Mouse (Mus musculus): Measurements from ENCODE around the gene Arsa. TPM values are rescaled to one million over a fixed set of nuclear protein-coding genes. Genes with fewer than 3 reads are reported as not detected.
A peak's percentile ranks its signal among the peaks of the same experiment; 100 is the strongest.

The Arsa gene
- polyA plus RNA-seq, 1 experiment from 2014 or later, result 14.2 TPM

GRCm38 (mm10) chr15:89428136-89428790 is 49.0 kb downstream of the Arsa start:
- Histone ChIP-seq H3K9me3 (ENCODE audit: low read depth, low read length) (no peaks in the 10 kb centered on the region), H3K4me3 (ENCODE audit: low read depth, low read length) (peak overlapping the region; percentile 80), H3K27me3 (ENCODE audit: insufficient read depth, low read length) (no peaks in the 10 kb centered on the region), H3K36me3 (ENCODE audit: insufficient read depth) (peaks cover 18% of the 10 kb centered on the region), H3K9ac (peak overlapping the region; percentile 76; the same call in 1 of the 2 replicates), H3K4me1 (ENCODE audit: insufficient read depth) (peaks cover 5% of the 10 kb centered on the region; the same call in 1 of the 2 replicates), H3K4me2 (peak overlapping the region; percentile 92), H3K27ac (ENCODE audit: low read depth) (no peak overlapping the region)
- TF ChIP-seq CTCF (IDR thresholded peaks at IDR 0.05; ENCODE audit: low read depth), result no peak
- ATAC-seq (ENCODE audit: insufficient read depth) (no peak), DNase-seq (no peak)
- 76% methylated on average over 19 of the region's 19 CpGs for WGBS

GRCm38 (mm10) chr15:89426716-89427115 is 50.5 kb downstream of the Arsa start:
- Histone ChIP-seq H3K27ac (ENCODE audit: low read depth) (no peak overlapping the region), H3K4me2 (no peak overlapping the region), H3K27me3 (ENCODE audit: insufficient read depth, low read length) (no peaks in the 10 kb centered on the region), H3K4me3 (ENCODE audit: low read depth, low read length) (no peak overlapping the region), H3K9ac (no peak overlapping the region), H3K4me1 (ENCODE audit: insufficient read depth) (peaks cover 5% of the 10 kb centered on the region; the same call in 1 of the 2 replicates), H3K9me3 (ENCODE audit: low read depth, low read length) (no peaks in the 10 kb centered on the region), H3K36me3 (ENCODE audit: insufficient read depth) (peaks cover 18% of the 10 kb centered on the region)
- DNase-seq (no peak), ATAC-seq (ENCODE audit: insufficient read depth) (no peak)
- WGBS, result 84% methylated on average over 10 of the region's 10 CpGs
- no peak for TF ChIP-seq CTCF (IDR thresholded peaks at IDR 0.05; ENCODE audit: low read depth)

GRCm38 (mm10) chr15:89425711-89426121 is 51.5 kb downstream of the Arsa start, which contains the start of gene Cpt1b:
Cpt1b (minus strand) TSS chr15:89425863.
- DNase-seq, result no peak
- no peak for ATAC-seq (ENCODE audit: insufficient read depth)
- H3K4me3 ChIP-seq (ENCODE audit: low read depth, low read length), result no peak within 1 kb of the TSS
- 30% methylated on average over 6 of the region's 6 CpGs for WGBS
- no peak within 1 kb of the TSS for H3K9ac ChIP-seq
- no peaks in the 10 kb centered on the region for H3K9me3 ChIP-seq (ENCODE audit: low read depth, low read length)
- no peak within 1 kb of the TSS for H3K27ac ChIP-seq (ENCODE audit: low read depth)
- TF ChIP-seq CTCF (IDR thresholded peaks at IDR 0.05; ENCODE audit: low read depth), result no peak
- peaks cover 18% of the 10 kb centered on the region for H3K36me3 ChIP-seq (ENCODE audit: insufficient read depth)
- no peaks in the 10 kb centered on the region for H3K27me3 ChIP-seq (ENCODE audit: insufficient read depth, low read length)
- H3K4me1 ChIP-seq (ENCODE audit: insufficient read depth), result peaks cover 5% of the 10 kb centered on the region; the same call in 1 of the 2 replicates
- 0 out of 2 replicates have a peak within 1 kb of the TSS, but pooled peaks have one; percentile 19 for H3K4me2 ChIP-seq

- TF ChIP-seq CTCF (IDR thresholded peaks at IDR 0.05; ENCODE audit: low read depth), result no peak
- Histone ChIP-seq H3K4me2 (no peak overlapping the region), H3K9ac (no peak overlapping the region), H3K36me3 (ENCODE audit: insufficient read depth) (peaks cover 27% of the 10 kb centered on the region), H3K4me1 (ENCODE audit: insufficient read depth) (peaks cover 5% of the 10 kb centered on the region; the same call in 1 of the 2 replicates), H3K4me3 (ENCODE audit: low read depth, low read length) (no peak overlapping the region), H3K9me3 (ENCODE audit: low read depth, low read length) (no peaks in the 10 kb centered on the region), H3K27me3 (ENCODE audit: insufficient read depth, low read length) (no peaks in the 10 kb centered on the region), H3K27ac (ENCODE audit: low read depth) (no peak overlapping the region)
- ATAC-seq (ENCODE audit: insufficient read depth), result no peak
- DNase-seq, result no peak
- WGBS, result 81% methylated on average over 8 of the region's 8 CpGs
These were observed 52.6 kb downstream of the Arsa start for GRCm38 (mm10) chr15:89424621-89425020.

Other genes starting within 250 kb of the Arsa start
- 56.5 and 71.3 TPM in 2 replicates for gene Sbf1, start 162.1 kb downstream of the Arsa start, polyA plus RNA-seq (2014; fragmentation: Nextera tagmentation; extraction: Ambion mirVana)
- 0.33 and 0.53 TPM in 2 replicates for gene Adm2, start 154.7 kb downstream of the Arsa start, polyA plus RNA-seq (2014; fragmentation: Nextera tagmentation; extraction: Ambion mirVana)
- gene Miox, start 143.0 kb downstream of the Arsa start, polyA plus RNA-seq (2014; fragmentation: Nextera tagmentation; extraction: Ambion mirVana), result not detected in 2 replicates
- 59.1 and 63.7 TPM in 2 replicates for gene Lmf2, start 121.8 kb downstream of the Arsa start, polyA plus RNA-seq (2014; fragmentation: Nextera tagmentation; extraction: Ambion mirVana)
- gene Ncaph2, start 121.7 kb downstream of the Arsa start, polyA plus RNA-seq (2014; fragmentation: Nextera tagmentation; extraction: Ambion mirVana), result 157 and 168 TPM in 2 replicates
- 4.5 and 7.5 TPM in 2 replicates for gene Sco2, start 103.6 kb downstream of the Arsa start, polyA plus RNA-seq (2014; fragmentation: Nextera tagmentation; extraction: Ambion mirVana)
- 0.96 and 1.5 TPM in 2 replicates for gene Tymp, start 100.4 kb downstream of the Arsa start, polyA plus RNA-seq (2014; fragmentation: Nextera tagmentation; extraction: Ambion mirVana)
- 1.1 and 1.3 TPM in 2 replicates for gene Odf3b, start 98.1 kb downstream of the Arsa start, polyA plus RNA-seq (2014; fragmentation: Nextera tagmentation; extraction: Ambion mirVana)
- gene Klhdc7b, start 92.5 kb downstream of the Arsa start, polyA plus RNA-seq (2014; fragmentation: Nextera tagmentation; extraction: Ambion mirVana), result not detected in 2 replicates
- not detected in 2 replicates for gene Syce3, start 66.9 kb downstream of the Arsa start, polyA plus RNA-seq (2014; fragmentation: Nextera tagmentation; extraction: Ambion mirVana)
- 0.54 and 2.3 TPM in 2 replicates for gene Cpt1b, start 51.6 kb downstream of the Arsa start, polyA plus RNA-seq (2014; fragmentation: Nextera tagmentation; extraction: Ambion mirVana)
- 1.9 and 3.0 TPM in 2 replicates for gene C730034F03Rik, start 47.8 kb downstream of the Arsa start, polyA plus RNA-seq (2014; fragmentation: Nextera tagmentation; extraction: Ambion mirVana)
- gene Gm44502, start 47.7 kb downstream of the Arsa start, polyA plus RNA-seq (2014; fragmentation: Nextera tagmentation; extraction: Ambion mirVana), result 0.15 TPM in 1 of 2 replicates, not detected in the other
- 45.9 and 48.3 TPM in 2 replicates for gene Chkb, start 47.5 kb downstream of the Arsa start, polyA plus RNA-seq (2014; fragmentation: Nextera tagmentation; extraction: Ambion mirVana)
- 0.57 and 0.60 TPM in 2 replicates for gene Mapk8ip2, start 23.5 kb downstream of the Arsa start, polyA plus RNA-seq (2014; fragmentation: Nextera tagmentation; extraction: Ambion mirVana)
- 3.2 and 3.9 TPM in 2 replicates for gene Shank3, start 22.2 kb upstream of the Arsa start, polyA plus RNA-seq (2014; fragmentation: Nextera tagmentation; extraction: Ambion mirVana)
- gene Acr, start 90.9 kb upstream of the Arsa start, polyA plus RNA-seq (2014; fragmentation: Nextera tagmentation; extraction: Ambion mirVana), result 0.16 TPM in 1 of 2 replicates, not detected in the other
- gene Rabl2, start 114.5 kb upstream of the Arsa start, polyA plus RNA-seq (2014; fragmentation: Nextera tagmentation; extraction: Ambion mirVana), result 53.8 and 55.3 TPM in 2 replicates

Measured in lung, embryonic 14.5 days (tissue).